Mouse (Mus musculus): ENCODE data around the gene Cbx5.

DNA sequence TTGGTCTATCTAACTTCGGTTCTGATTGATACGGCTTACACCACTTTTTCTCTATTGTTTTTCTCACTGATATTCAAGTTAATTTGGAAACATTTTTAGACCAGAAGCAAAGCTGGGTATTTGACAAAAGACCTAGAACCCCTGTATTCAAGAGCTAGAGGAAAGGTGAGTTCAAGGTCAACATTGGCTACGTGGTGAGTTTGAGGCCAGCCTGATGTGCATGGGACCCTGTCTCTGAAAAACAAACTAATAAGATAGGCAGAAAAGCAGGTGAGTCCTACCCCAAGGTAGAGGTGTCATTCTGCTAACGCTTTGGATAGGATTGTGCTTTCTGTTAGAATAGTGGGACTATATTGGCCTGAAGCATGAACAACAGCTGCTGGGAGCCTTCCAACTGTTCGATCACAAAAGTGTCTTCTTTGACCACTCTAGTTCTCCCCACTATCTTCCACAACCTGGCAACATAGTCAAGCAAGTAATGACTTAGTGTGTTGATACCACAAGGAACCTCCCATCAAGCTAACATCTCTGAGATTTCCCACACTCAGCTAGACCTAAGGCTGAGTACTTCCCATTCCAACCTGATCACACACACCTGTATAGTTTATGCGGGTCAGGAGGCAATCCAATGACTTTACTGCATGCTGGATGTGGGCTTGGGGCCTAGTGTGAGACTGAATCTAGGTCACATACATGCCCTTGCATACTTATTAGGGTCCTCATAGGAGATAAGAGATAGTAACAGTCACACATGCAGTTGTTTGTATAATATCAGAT, 16.8 kb upstream of the Cbx5 start:
- TF ChIP-seq TAL1 (IDR thresholded peaks at IDR 0.05; ENCODE audit: low read length) (no peak), GATA1 (IDR thresholded peaks at IDR 0.05; ENCODE audit: low read length) (no peak)
